Mouse (Mus musculus): ENCODE results near the gene Crim1.

DNA sequence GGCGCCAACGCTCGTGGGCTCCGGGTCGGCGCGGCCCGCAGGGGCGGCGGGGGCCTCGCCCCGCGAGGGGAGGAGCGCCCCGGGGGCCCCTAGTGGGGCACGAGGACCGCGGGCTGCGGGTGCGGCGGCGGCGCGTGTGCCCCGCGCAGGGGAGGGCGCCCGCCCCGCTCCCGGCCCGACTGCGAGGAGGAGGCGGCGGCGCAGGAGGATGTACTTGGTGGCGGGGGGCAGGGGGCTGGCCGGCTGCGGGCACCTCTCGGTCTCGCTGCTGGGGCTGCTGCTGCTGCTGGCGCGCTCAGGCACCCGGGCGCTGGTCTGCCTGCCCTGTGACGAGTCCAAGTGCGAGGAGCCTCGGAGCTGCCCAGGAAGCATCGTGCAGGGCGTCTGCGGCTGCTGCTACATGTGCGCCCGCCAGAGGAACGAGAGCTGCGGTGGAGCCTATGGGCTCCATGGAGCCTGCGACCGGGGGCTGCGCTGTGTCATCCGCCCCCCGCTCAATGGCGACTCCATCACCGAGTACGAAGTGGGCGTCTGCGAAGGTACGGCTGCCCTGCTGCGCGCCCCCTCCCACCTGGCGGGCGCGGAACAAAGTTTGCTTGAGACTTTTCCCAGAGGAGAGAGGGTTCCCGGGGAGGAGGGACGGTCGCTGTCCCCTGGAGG lies 643 bp downstream of the Crim1 start:
- no peak for TF ChIP-seq MAFK (IDR thresholded peaks at IDR 0.05; ENCODE audit: insufficient read depth, low read depth, low read length)
- no peak for TF ChIP-seq CHD2 (IDR thresholded peaks at IDR 0.05; ENCODE audit: low read depth, low read length)
- no peak for TF ChIP-seq ZNF384 (IDR thresholded peaks at IDR 0.05; ENCODE audit: low read depth, low read length)
